Mouse (Mus musculus): ENCODE measurements around the gene Taok3.

DNA sequence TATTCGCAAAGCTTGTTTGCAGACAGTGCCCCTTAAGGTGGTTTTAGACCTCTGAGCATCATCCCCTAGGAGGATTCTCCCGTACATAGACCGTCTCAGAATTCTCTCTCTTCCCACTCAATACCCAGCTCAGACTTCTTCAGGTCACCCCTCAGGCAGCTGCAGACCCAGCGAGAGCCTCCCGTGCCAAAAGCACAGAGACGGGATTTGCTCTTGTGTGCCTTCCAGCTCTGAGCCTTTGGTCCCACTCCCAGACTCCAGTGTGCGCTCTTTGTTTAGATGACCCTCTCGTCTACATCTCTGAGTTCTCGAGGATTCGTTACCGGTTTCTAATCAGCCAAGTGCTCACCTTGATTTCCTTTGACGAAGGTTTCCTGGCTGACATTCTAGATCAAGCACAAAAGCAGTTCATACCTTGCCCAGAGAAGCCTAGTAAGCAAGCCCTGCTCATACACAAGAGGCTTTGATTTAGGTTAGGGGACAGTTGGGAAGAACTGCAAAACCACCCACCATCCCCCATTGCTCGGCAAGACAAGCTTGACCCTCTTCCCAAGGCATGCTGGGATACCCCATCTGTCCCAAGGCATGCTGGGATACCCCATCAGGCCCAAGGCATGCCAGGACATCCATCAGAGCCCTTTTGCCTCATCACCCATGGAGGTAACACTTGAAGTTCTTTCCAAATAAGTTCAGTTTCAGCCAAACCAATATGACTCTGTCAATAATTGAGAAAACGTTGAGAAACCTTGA is 48.6 kb downstream of the Taok3 start:
- TF ChIP-seq MAFK (IDR thresholded peaks at IDR 0.05; ENCODE audit: borderline replicate concordance, low read depth, low read length) (no peak), POLR2A (IDR thresholded peaks at IDR 0.05; ENCODE audit: control insufficient read depth in 1 of 2, insufficient read depth in 1 of 2, low read depth in 1 of 2, low read length in 2 of 2, poor library complexity in 1 of 2) (no peak), MEF2A (IDR thresholded peaks at IDR 0.05; ENCODE audit: extremely low read depth, insufficient replicate concordance, low read depth, low read length, poor library complexity, severe bottlenecking) (no peak), ZKSCAN1 (IDR thresholded peaks at IDR 0.05; ENCODE audit: low read depth, low read length) (no peak)
